Mouse (Mus musculus): ENCODE results near the gene Ldb2. TPM values are rescaled to one million over a fixed set of nuclear protein-coding genes. Genes with fewer than 3 reads are reported as not detected.

The Ldb2 gene
- total RNA-seq, 2 experiments from 2014 or later = 44.2 to 47.7 TPM

GRCm38 (mm10) chr5:44543472-44544132 lies 255.9 kb downstream of the Ldb2 start:
- DNase-seq (ENCODE audit: low spot score in 2 of 2) = no peak
- TF ChIP-seq CTCF (conservative IDR thresholded peaks at IDR 0.05) = no peak
- H3K27ac ChIP-seq = no peak overlapping the region
- H3K4me3 ChIP-seq = no peak overlapping the region

DNA sequence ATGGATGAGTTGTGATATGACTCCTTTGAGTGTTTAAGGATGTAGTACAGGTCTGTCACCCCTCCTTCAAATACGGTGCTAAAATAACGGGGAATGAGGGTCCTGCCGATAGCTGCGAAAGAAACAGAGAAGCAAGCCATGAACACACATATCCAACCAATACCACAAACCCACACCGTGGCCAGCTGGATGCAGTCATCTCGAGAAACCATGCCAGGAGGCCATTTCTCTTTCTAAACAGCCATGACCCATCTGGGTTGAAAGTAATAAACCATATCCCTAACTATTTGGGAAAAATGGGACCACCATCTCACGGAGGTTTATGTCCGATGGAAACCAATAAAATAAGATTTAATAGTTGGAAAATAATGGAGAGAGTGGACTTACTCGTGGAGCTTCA lies 257.7 kb downstream of the Ldb2 start:
- H3K4me3 ChIP-seq = no peak overlapping the region
- no peak for TF ChIP-seq CTCF (conservative IDR thresholded peaks at IDR 0.05)
- H3K27ac ChIP-seq = no peak overlapping the region
- no peak for DNase-seq (ENCODE audit: low spot score in 2 of 2)

- no peak for DNase-seq (ENCODE audit: low spot score in 2 of 2)
- Histone ChIP-seq H3K4me3 (no peak overlapping the region), H3K27ac (peak overlapping the region; percentile 70)
- no peak for TF ChIP-seq CTCF (conservative IDR thresholded peaks at IDR 0.05)
These were observed 260.8 kb downstream of the Ldb2 start for GRCm38 (mm10) chr5:44538687-44539086.

DNA sequence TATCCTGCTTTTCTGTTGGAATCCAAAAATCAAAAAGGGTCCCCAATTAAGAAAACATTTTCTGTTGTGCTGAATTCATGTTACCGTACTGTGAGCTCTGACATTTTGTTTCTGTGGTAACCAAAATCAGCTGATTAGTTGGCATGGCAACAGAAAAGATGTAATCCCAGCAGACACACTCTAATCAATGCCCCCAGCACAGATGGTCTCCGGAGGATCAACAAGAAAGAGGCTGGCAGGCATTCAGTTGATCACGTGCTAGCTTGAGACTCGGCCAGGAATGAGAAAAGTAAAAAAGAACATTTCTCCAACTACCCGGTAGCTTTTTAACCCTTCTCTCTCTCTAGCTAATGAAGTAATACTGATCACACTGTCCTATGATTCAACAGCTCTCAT lies 261.5 kb downstream of the Ldb2 start:
- Histone ChIP-seq H3K27ac (peak overlapping the region; percentile 94), H3K4me3 (peak overlapping the region; percentile 10; the same call in 1 of the 2 replicates)
- TF ChIP-seq CTCF (conservative IDR thresholded peaks at IDR 0.05) = no peak
- peak; percentile 90 to 94 for DNase-seq (ENCODE audit: low spot score in 2 of 2)

- DNase-seq (ENCODE audit: low spot score in 2 of 2) = no peak
- TF ChIP-seq CTCF (conservative IDR thresholded peaks at IDR 0.05) = no peak
- peak overlapping the region; percentile 94 for H3K27ac ChIP-seq
These were observed 262.0 kb downstream of the Ldb2 start for GRCm38 (mm10) chr5:44537316-44537999.

DNA sequence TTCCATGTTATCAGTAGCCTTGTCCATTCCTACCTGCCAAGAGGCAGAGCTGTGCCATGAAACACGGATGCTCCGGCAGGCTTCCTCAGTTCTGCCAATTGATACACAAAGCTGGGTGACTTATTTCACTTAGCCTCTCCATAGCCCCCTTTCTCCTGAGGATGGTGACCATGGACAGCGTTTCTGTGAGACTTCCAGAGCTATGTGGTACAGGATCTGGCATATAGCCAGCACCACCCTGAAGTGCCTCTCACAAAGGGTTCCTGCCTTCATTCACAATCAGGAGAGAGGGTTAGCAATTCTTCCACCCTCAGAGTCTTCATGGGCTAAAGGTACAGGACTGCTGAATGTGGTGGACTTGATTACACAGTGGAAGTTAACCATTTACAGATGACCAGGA lies 270.0 kb downstream of the Ldb2 start:
- TF ChIP-seq CTCF (conservative IDR thresholded peaks at IDR 0.05) = no peak
- peak overlapping the region; percentile 83 for H3K27ac ChIP-seq

More at GRCm38 (mm10) chr5:44537316-44537999, 262.0 kb downstream of the Ldb2 start:
- peak overlapping the region; percentile 10; the same call in 1 of the 2 replicates for H3K4me3 ChIP-seq

GRCm38 (mm10) chr5:44529001-44529400 lies 270.5 kb downstream of the Ldb2 start:
- Histone ChIP-seq H3K4me3 (no peak overlapping the region), H3K27ac (peak overlapping the region; percentile 83)
- DNase-seq (ENCODE audit: low spot score in 2 of 2) = no peak
- no peak for TF ChIP-seq CTCF (conservative IDR thresholded peaks at IDR 0.05)

More for the DNA sequence above, 270.0 kb downstream of the Ldb2 start:
- DNase-seq (ENCODE audit: low spot score in 2 of 2) = no peak
- H3K4me3 ChIP-seq = no peak overlapping the region

DNA sequence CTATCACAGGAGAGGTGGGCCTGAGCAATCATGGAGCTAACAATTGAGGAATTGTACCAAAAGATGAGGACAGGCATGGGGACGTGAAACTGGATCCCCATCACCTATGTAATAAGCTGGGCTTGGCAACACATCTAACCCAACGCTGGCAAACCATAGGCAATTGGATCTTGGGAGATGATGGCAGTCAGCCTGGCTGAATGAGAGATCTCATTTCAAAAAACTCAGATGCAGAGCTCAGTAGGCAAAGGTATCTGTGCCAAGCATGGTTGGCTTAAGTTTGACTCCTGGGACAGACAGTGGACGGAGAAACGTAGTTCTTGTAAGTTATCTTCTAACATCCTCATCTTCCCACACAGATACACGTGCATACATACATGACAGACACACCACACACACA lies 294.3 kb downstream of the Ldb2 start:
- no peak for DNase-seq (ENCODE audit: low spot score in 2 of 2)
- H3K27ac ChIP-seq = no peak overlapping the region
- no peak overlapping the region for H3K4me3 ChIP-seq
- no peak for TF ChIP-seq CTCF (conservative IDR thresholded peaks at IDR 0.05)

DNA sequence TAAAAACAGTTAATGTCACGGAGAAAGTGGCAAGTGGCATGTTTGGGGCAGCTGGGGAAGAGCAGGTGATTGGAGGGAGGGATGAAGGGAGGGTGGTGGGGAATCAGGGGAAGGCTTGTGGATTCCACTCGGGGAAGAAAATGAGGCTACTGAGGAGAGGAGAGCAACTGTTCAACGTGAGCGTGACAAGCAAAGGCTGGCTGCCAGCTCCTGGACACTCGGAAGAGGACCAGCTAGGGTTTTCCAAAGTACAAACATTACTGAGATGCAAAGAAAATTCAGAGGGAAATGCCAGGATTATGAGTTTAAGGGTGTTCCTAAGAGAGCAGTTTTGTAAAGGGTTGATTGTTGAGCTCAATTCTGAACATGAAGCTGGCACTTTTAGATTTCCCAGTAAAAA lies 294.7 kb downstream of the Ldb2 start:
- Histone ChIP-seq H3K4me3 (no peak overlapping the region), H3K27ac (no peak overlapping the region)
- TF ChIP-seq CTCF (conservative IDR thresholded peaks at IDR 0.05) = no peak
- DNase-seq (ENCODE audit: low spot score in 2 of 2) = no peak

DNA sequence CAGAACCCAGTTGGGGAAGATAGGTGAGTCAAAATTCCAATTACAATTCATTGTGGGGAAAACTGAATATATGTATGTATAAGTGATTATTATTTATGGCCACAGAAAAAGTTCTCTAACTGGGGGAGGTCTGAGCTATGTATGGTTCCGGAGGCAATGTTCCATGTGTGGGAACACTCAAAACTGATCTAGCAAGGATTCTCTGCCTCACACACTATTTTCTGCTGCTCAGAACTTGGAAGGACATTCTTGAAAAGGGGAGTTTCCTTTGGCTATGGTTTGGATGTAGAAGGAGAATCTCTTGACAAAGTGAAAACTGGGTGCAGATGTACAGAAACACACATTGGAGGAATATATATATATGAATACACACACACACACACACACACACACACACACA lies 301.3 kb downstream of the Ldb2 start:
- Histone ChIP-seq H3K4me3 (no peak overlapping the region), H3K27ac (no peak overlapping the region)
- no peak for DNase-seq (ENCODE audit: low spot score in 2 of 2)
- no peak for TF ChIP-seq CTCF (conservative IDR thresholded peaks at IDR 0.05)

GRCm38 (mm10) chr5:44496854-44497253 lies 302.6 kb downstream of the Ldb2 start:
- Histone ChIP-seq H3K27ac (no peak overlapping the region), H3K4me3 (no peak overlapping the region)
- no peak for TF ChIP-seq CTCF (conservative IDR thresholded peaks at IDR 0.05)
- DNase-seq (ENCODE audit: low spot score in 2 of 2) = no peak

DNA sequence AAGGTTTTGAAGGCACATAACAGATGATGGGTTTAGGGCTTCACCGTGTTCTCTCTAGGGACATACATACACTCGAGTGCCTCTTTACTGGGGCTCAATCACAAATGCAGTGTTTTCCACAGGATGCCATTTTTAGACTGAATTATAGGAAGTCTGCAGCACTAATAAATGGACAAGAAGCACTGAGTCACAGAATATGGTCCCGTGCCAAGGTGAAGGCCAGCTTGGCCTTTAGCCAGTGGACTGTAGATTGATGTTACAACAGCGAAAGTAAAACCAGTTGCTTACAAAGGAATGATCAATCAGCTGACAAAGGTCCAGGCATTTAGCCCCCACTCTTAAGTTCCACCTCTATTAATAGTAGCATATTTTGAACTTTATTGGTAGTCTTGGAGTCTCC lies 304.4 kb downstream of the Ldb2 start:
- Histone ChIP-seq H3K4me3 (no peak overlapping the region), H3K27ac (no peak overlapping the region)
- no peak for TF ChIP-seq CTCF (conservative IDR thresholded peaks at IDR 0.05)
- no peak for DNase-seq (ENCODE audit: low spot score in 2 of 2)

GRCm38 (mm10) chr5:44494133-44494532 lies 305.3 kb downstream of the Ldb2 start:
- H3K4me3 ChIP-seq = no peak overlapping the region
- TF ChIP-seq CTCF (conservative IDR thresholded peaks at IDR 0.05) = no peak
- no peak for DNase-seq (ENCODE audit: low spot score in 2 of 2)
- H3K27ac ChIP-seq = no peak overlapping the region

DNA sequence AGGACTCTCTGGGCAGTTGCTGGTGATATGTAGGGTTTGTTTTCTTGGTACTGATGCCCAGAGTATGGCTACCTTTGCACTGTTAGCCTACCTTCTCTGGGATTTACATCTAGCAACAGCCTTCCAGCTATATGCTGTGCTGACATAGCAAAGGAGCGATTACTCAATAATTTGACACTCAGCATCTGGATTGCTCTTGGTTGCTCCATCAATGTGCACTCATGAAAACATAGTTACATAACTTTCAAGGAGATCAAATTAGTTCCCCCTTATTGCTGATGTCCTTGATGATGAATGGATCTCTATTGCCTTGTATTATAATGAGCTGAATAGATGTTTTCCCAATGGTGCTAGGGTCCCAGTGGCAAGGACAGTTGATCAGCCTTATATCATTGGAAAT lies 308.0 kb downstream of the Ldb2 start:
- no peak overlapping the region for H3K4me3 ChIP-seq
- H3K27ac ChIP-seq = no peak overlapping the region
- DNase-seq (ENCODE audit: low spot score in 2 of 2) = no peak
- TF ChIP-seq CTCF (conservative IDR thresholded peaks at IDR 0.05) = no peak

Data from layer of hippocampus, adult 2 months (tissue).